Mouse (Mus musculus): ENCODE measurements around the gene Snapc4. TPM values are rescaled to one million over a fixed set of nuclear protein-coding genes. Genes with fewer than 3 reads are reported as not detected.
A peak's percentile ranks its signal among the peaks of the same experiment; 100 is the strongest.
"Not testable (repeated sequence)": the region's sequence is repeated elsewhere in the genome, so short reads cannot be mapped to it uniquely, and the experiment has no call there.

Gene Snapc4
- polyA plus RNA-seq, 1 experiment, result 54.3 TPM

GRCm38 (mm10) chr2:26390954-26391353 is 10.5 kb upstream of the Snapc4 start:
- H3K4me1 ChIP-seq (ENCODE audit: control insufficient read depth, insufficient read depth, low read length), result no peaks in the 10 kb centered on the region
- no peak overlapping the region for H3K27ac ChIP-seq (ENCODE audit: insufficient read depth, low read length)
- TF ChIP-seq CTCF (IDR thresholded peaks at IDR 0.05; ENCODE audit: low read depth, low read length) (no peak), EP300 (IDR thresholded peaks at IDR 0.05; ENCODE audit: insufficient read depth, low read depth, low read length) (no peak), POLR2A (IDR thresholded peaks at IDR 0.05; ENCODE audit: insufficient read depth, low read length) (no peak)
- H3K9me3 ChIP-seq (replicated peaks; ENCODE audit: control insufficient read depth, insufficient read depth, low read length, poor library complexity, severe bottlenecking), result no peaks in the 10 kb centered on the region
- H3K27me3 ChIP-seq (ENCODE audit: control insufficient read depth, insufficient read depth, low read length, poor library complexity, severe bottlenecking), result no peaks in the 10 kb centered on the region
- H3K4me3 ChIP-seq (ENCODE audit: low read depth, low read length), result no peak overlapping the region
- no peak overlapping the region for H3K9ac ChIP-seq (ENCODE audit: low read depth, poor library complexity, severe bottlenecking)
- peaks cover 65% of the 10 kb centered on the region for H3K36me3 ChIP-seq (ENCODE audit: control insufficient read depth, insufficient read depth, low read length, poor library complexity, severe bottlenecking)

DNA sequence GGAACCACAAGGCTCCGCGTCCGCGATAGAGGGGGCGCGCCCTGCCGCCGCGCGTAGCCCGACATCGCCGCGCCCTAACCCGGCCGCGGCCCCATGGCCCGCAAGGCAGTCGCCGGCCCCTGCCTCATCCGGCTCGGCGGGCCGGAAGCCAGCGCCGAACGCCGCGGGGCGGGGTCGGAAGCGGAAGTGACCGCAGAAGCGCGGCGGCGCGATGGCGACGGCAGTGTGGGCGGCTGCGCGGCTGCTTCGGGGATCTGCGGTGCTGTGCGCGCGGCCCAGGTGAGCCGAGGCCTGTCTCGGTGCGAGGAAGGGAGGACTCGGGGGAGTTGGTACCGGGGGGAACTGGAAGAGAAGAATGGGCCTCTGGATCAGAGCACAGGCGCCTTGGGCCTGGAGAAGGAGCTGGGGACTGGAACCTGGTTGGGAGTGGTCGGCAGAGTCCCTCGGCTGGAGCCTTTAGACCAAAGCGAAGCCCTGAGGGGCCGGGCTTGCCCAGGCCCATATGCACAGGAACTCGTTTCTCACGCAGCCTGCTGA is 8.8 kb upstream of the Snapc4 start, which contains the start of the genes Entr1 and Pmpca:
Gene Entr1, minus strand, starts transcription at position 163 of the 537 bp plus-strand sequence.
Gene Pmpca, plus strand, starts transcription at position 186 of the 537 bp plus-strand sequence.
- Histone ChIP-seq H3K36me3 (ENCODE audit: control insufficient read depth, insufficient read depth, low read length, poor library complexity, severe bottlenecking) (peaks cover 65% of the 10 kb centered on the region), H3K9me3 (replicated peaks; ENCODE audit: control insufficient read depth, insufficient read depth, low read length, poor library complexity, severe bottlenecking) (no peaks in the 10 kb centered on the region), H3K4me3 (ENCODE audit: low read depth, low read length) (peak within 1 kb of the TSS; percentile 93), H3K27ac (ENCODE audit: insufficient read depth, low read length) (no peak within 1 kb of the TSS), H3K9ac (ENCODE audit: low read depth, poor library complexity, severe bottlenecking) (peak within 1 kb of the TSS; percentile 86), H3K27me3 (ENCODE audit: control insufficient read depth, insufficient read depth, low read length, poor library complexity, severe bottlenecking) (no peaks in the 10 kb centered on the region), H3K4me1 (ENCODE audit: control insufficient read depth, insufficient read depth, low read length) (no peaks in the 10 kb centered on the region)
- TF ChIP-seq CTCF (IDR thresholded peaks at IDR 0.05; ENCODE audit: low read depth, low read length) (no peak), EP300 (IDR thresholded peaks at IDR 0.05; ENCODE audit: insufficient read depth, low read depth, low read length) (0 out of 2 replicates have a peak, but pooled peaks have one; percentile 15), POLR2A (IDR thresholded peaks at IDR 0.05; ENCODE audit: insufficient read depth, low read length) (peak; percentile 82)

- H3K4me1 ChIP-seq (ENCODE audit: control insufficient read depth, insufficient read depth, low read length), result no peaks in the 10 kb centered on the region
- no peaks in the 10 kb centered on the region for H3K27me3 ChIP-seq (ENCODE audit: control insufficient read depth, insufficient read depth, low read length, poor library complexity, severe bottlenecking)
- H3K27ac ChIP-seq (ENCODE audit: insufficient read depth, low read length), result no peak overlapping the region
- H3K36me3 ChIP-seq (ENCODE audit: control insufficient read depth, insufficient read depth, low read length, poor library complexity, severe bottlenecking), result peaks cover 65% of the 10 kb centered on the region
- H3K4me3 ChIP-seq (ENCODE audit: low read depth, low read length), result peak overlapping the region; percentile 93
- no peak for TF ChIP-seq CTCF (IDR thresholded peaks at IDR 0.05; ENCODE audit: low read depth, low read length)
- no peak for TF ChIP-seq EP300 (IDR thresholded peaks at IDR 0.05; ENCODE audit: insufficient read depth, low read depth, low read length)
- TF ChIP-seq POLR2A (IDR thresholded peaks at IDR 0.05; ENCODE audit: insufficient read depth, low read length), result no peak
- H3K9me3 ChIP-seq (replicated peaks; ENCODE audit: control insufficient read depth, insufficient read depth, low read length, poor library complexity, severe bottlenecking), result no peaks in the 10 kb centered on the region
- H3K9ac ChIP-seq (ENCODE audit: low read depth, poor library complexity, severe bottlenecking), result peak overlapping the region; percentile 86
Measured at GRCm38 (mm10) chr2:26388682-26389153, 8.3 kb upstream of the Snapc4 start.

GRCm38 (mm10) chr2:26387713-26388112 is 7.3 kb upstream of the Snapc4 start:
- no peak overlapping the region for H3K9ac ChIP-seq (ENCODE audit: low read depth, poor library complexity, severe bottlenecking)
- no peak overlapping the region for H3K4me3 ChIP-seq (ENCODE audit: low read depth, low read length)

GRCm38 (mm10) chr2:26380871-26381270 is 418 bp upstream of the Snapc4 start:
- peaks cover 42% of the 10 kb centered on the region for H3K36me3 ChIP-seq (ENCODE audit: control insufficient read depth, insufficient read depth, low read length, poor library complexity, severe bottlenecking)
- H3K27ac ChIP-seq (ENCODE audit: insufficient read depth, low read length), result not testable (repeated sequence)

More at GRCm38 (mm10) chr2:26387713-26388112, 7.3 kb upstream of the Snapc4 start:
- Histone ChIP-seq H3K4me1 (ENCODE audit: control insufficient read depth, insufficient read depth, low read length) (no peaks in the 10 kb centered on the region), H3K36me3 (ENCODE audit: control insufficient read depth, insufficient read depth, low read length, poor library complexity, severe bottlenecking) (peaks cover 63% of the 10 kb centered on the region), H3K9me3 (replicated peaks; ENCODE audit: control insufficient read depth, insufficient read depth, low read length, poor library complexity, severe bottlenecking) (no peaks in the 10 kb centered on the region), H3K27ac (ENCODE audit: insufficient read depth, low read length) (no peak overlapping the region), H3K27me3 (ENCODE audit: control insufficient read depth, insufficient read depth, low read length, poor library complexity, severe bottlenecking) (no peaks in the 10 kb centered on the region)
- no peak for TF ChIP-seq EP300 (IDR thresholded peaks at IDR 0.05; ENCODE audit: insufficient read depth, low read depth, low read length)

DNA sequence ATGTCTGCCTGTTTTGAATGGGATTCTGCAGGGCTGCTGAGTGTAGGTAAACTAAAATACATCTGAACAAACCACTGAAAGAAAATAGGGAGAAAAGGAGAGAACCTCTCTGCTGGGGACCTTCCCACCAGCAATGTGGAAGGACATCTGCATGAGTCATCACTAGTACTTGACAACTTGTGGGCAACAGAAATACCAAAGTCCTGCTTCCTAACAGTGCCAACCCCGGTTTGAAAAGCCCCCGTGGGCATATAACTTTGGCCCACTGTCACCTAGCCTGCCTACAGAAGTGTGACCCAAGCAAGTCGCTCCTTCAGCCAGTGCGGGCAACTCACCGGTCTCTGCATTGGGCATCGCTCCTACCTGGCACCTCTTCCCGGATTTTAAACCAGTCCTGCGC is 8.1 kb downstream of the Snapc4 start:
- H3K36me3 ChIP-seq (ENCODE audit: control insufficient read depth, insufficient read depth, low read length, poor library complexity, severe bottlenecking), result peaks cover 64% of the 10 kb centered on the region
- no peak overlapping the region for H3K9ac ChIP-seq (ENCODE audit: low read depth, poor library complexity, severe bottlenecking)
- H3K27ac ChIP-seq (ENCODE audit: insufficient read depth, low read length), result no peak overlapping the region
- no peaks in the 10 kb centered on the region for H3K9me3 ChIP-seq (replicated peaks; ENCODE audit: control insufficient read depth, insufficient read depth, low read length, poor library complexity, severe bottlenecking)
- no peaks in the 10 kb centered on the region for H3K27me3 ChIP-seq (ENCODE audit: control insufficient read depth, insufficient read depth, low read length, poor library complexity, severe bottlenecking)
- H3K4me3 ChIP-seq (ENCODE audit: low read depth, low read length), result no peak overlapping the region
- TF ChIP-seq EP300 (IDR thresholded peaks at IDR 0.05; ENCODE audit: insufficient read depth, low read depth, low read length) (no peak), POLR2A (IDR thresholded peaks at IDR 0.05; ENCODE audit: insufficient read depth, low read length) (no peak), CTCF (IDR thresholded peaks at IDR 0.05; ENCODE audit: low read depth, low read length) (no peak)
- no peaks in the 10 kb centered on the region for H3K4me1 ChIP-seq (ENCODE audit: control insufficient read depth, insufficient read depth, low read length)

More at GRCm38 (mm10) chr2:26380871-26381270, 418 bp upstream of the Snapc4 start:
- Histone ChIP-seq H3K4me3 (ENCODE audit: low read depth, low read length) (peak overlapping the region; percentile 77), H3K9ac (ENCODE audit: low read depth, poor library complexity, severe bottlenecking) (0 out of 2 replicates have a peak overlapping the region, but pooled peaks have one; percentile 18)
- not testable (repeated sequence) for H3K9me3 ChIP-seq (replicated peaks; ENCODE audit: control insufficient read depth, insufficient read depth, low read length, poor library complexity, severe bottlenecking); H3K27me3 ChIP-seq (ENCODE audit: control insufficient read depth, insufficient read depth, low read length, poor library complexity, severe bottlenecking); H3K4me1 ChIP-seq (ENCODE audit: control insufficient read depth, insufficient read depth, low read length)
